Mouse (Mus musculus) embryonic facial prominence, embryonic 13.5 days (tissue): Measurements from ENCODE around the gene Tnnt3. TPM values are rescaled to one million over a fixed set of nuclear protein-coding genes. Genes with fewer than 3 reads are reported as not detected.
A peak's percentile ranks its signal among the peaks of the same experiment; 100 is the strongest.

Experiments
- ATAC-seq: fragments of 200-750 bp; cut with Nextera tagmentation; 2 replicates; pipeline ENCODE4 v1.8.0; 2017; ENCODE audit warnings: low read depth; ENCODE audit not compliant: insufficient number of reproducible peaks, insufficient read depth, low FRiP score, low TSS enrichment
- H3K27ac ChIP-seq: fragments of 300-500 bp; sonication (generic); 2 replicates; pipeline ENCODE4 v1.5.1; 2015; ENCODE audit warnings: moderate library complexity, mild to moderate bottlenecking, inconsistent platforms
- H3K27me3 ChIP-seq: fragments of 300-500 bp; sonication (generic); 2 replicates; pipeline ENCODE4 v1.6.1; 2015; ENCODE audit warnings: mild to moderate bottlenecking, inconsistent platforms
- H3K36me3 ChIP-seq: fragments of 300-500 bp; sonication (generic); 2 replicates; pipeline ENCODE4 v1.6.1; 2015; ENCODE audit warnings: mild to moderate bottlenecking, inconsistent platforms
- H3K4me1 ChIP-seq: fragments of 300-500 bp; sonication (generic); 2 replicates; pipeline ENCODE4 v1.6.1; 2015; ENCODE audit warnings: inconsistent platforms
- H3K4me2 ChIP-seq: fragments of 300-500 bp; sonication (generic); 2 replicates; pipeline ENCODE4 v1.6.1; 2015; ENCODE audit warnings: moderate library complexity, mild to moderate bottlenecking, inconsistent platforms
- H3K4me3 ChIP-seq: fragments of 300-500 bp; sonication (generic); 2 replicates; pipeline ENCODE4 v1.5.1; 2015; ENCODE audit warnings: mild to moderate bottlenecking, inconsistent platforms
- H3K9ac ChIP-seq: fragments of 300-500 bp; sonication (generic); 2 replicates; pipeline ENCODE4 v1.6.1; 2015; ENCODE audit warnings: mild to moderate bottlenecking, inconsistent platforms
- H3K9me3 ChIP-seq: fragments of 300-500 bp; sonication (generic); 2 replicates; pipeline ENCODE4 v1.6.1; 2016; ENCODE audit warnings: inconsistent platforms
- WGBS: fragments of 180-500 bp; shearing (Covaris S2); methylation state at CpG from one replicate; pipeline ENCODE4 v1.1.7; 2015; ENCODE audit warnings: mixed read lengths; 5-methylcytosine and 5-hydroxymethylcytosine counted together
- polyA plus RNA-seq: library from polyadenylated mRNA; unstranded; fragments of >200 nt; fragmentation: Nextera tagmentation; extraction: Ambion mirVana; gene quantifications from 2 replicates; pipeline ENCODE4 v1.2.1, GENCODE M21; 2015

Tnnt3 gene
- polyA plus RNA-seq, 1 experiment from 2014 or later = 5.8 TPM

DNA sequence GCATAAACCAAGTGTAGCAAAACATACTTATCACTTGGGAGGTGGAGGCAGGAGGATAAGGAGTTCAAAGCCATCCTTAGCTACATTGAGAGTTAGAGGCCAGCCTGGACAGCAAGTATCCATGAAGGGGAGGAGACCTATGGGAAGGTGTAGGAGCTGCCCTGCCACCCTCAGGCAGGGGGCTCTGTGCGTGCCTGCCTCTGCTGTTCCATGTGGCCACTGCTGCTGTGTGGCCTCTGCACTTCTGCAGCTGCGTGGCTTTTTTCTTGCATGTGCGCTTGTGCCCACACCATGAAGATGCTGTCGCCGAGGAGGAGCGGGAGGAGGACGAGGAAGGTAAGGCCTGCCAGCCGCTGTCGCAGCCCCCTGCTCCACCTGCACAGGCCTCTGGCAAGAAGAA, 8.8 kb downstream of the Tnnt3 start:
- Histone ChIP-seq H3K36me3 (no peaks in the 10 kb centered on the region), H3K4me1 (peaks cover 52% of the 10 kb centered on the region), H3K27me3 (no peaks in the 10 kb centered on the region), H3K9me3 (no peaks in the 10 kb centered on the region), H3K4me2 (no peak overlapping the region), H3K27ac (0 out of 2 replicates have a peak overlapping the region, but pooled peaks have one; percentile 99), H3K4me3 (no peak overlapping the region), H3K9ac (no peak overlapping the region)
- ATAC-seq = no peak
- 89% methylated on average over 9 of the region's 9 CpGs for WGBS

DNA sequence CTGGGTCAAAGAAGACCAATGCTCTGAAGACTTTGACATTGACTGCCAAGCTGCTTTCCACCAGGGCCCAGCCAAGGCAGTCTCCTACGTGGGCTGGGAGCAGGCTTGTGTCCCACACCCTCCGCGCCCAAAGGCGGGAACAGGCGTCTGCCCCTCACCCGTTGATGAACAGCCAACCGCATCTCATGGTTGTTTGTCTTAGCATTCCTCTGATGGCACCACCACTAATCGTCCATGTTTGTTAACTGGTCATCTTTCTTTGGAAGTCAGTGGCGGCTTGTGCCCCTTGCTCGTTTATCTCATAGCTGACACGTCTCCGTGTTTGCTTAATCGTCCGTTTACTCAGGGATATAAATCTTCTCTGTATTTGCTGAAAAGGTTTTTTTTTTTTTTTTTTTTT, 10.9 kb downstream of the Tnnt3 start:
- Histone ChIP-seq H3K27me3 (no peaks in the 10 kb centered on the region), H3K4me3 (no peak overlapping the region), H3K27ac (peak overlapping the region; percentile 99), H3K9me3 (no peaks in the 10 kb centered on the region), H3K9ac (no peak overlapping the region), H3K4me2 (peak overlapping the region; percentile 38), H3K4me1 (peaks cover 52% of the 10 kb centered on the region), H3K36me3 (no peaks in the 10 kb centered on the region)
- no peak for ATAC-seq
- 22% methylated on average over 14 of the region's 14 CpGs for WGBS

DNA sequence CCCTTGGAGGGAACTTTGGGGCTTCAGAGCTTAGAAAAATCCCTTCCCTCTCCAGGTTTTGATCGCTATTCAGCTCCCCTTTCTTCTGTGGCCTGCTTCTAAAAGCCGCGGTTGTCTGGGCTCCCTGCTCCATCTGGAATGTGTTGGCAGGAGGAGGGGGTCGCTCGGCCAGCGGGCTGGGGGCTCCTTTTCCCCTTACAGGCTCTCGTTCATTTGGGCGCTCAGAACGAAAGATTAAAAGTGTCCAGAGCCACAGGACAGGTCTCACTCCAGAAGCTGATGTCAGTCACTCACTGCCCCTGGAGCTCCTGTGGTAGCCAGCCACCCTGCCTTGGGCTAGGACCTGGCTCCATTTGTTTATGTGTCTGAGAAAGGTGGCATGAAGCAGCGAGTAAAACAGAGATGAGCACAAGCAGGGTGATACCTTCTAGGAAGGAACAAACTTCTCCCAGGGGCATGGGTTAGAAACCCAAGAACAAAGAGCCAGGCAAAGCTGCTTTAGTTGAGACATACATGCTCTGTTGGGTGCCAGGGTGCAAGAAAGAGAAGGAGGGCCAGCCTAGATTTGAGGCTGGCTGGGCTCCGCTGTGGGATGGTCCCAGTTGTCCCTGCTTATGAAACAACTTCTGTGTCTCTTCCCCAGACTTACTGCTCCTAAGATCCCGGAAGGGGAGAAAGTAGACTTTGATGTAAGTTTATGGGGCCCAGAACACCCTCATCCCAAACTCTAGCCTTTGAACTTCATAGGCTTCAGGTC, 11.6 kb downstream of the Tnnt3 start:
- no peak overlapping the region for H3K4me3 ChIP-seq
- H3K4me2 ChIP-seq = peak overlapping the region; percentile 20; the same call in 1 of the 2 replicates
- H3K9me3 ChIP-seq = no peaks in the 10 kb centered on the region
- peaks cover 59% of the 10 kb centered on the region for H3K4me1 ChIP-seq
- no peaks in the 10 kb centered on the region for H3K27me3 ChIP-seq
- no peaks in the 10 kb centered on the region for H3K36me3 ChIP-seq
- WGBS = 12% methylated on average over 12 of the region's 12 CpGs
- no peak for ATAC-seq
- H3K27ac ChIP-seq = peak overlapping the region; percentile 99
- H3K9ac ChIP-seq = peak overlapping the region; percentile 64

DNA sequence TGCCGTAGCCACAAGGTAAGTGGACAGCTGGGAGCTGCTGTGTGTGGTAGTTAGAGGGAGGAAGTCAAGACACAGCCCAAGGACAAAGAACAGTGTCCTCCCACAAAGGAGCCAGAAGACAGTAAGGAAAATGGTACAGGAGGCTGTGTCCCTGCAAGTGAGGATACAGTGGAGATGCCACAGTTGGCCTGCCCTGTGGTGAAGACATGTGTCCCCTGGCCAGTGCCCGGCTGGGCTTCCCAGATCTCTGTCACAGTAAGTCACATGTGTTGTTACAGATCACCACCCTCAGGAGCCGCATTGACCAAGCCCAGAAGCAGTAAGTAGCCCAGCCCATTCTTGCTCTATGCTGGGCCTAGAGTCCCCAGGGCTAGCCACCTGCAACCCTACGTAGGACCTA, 15.4 kb downstream of the Tnnt3 start:
- H3K27ac ChIP-seq = peak overlapping the region; percentile 98
- WGBS = 80% methylated on average over 4 of the region's 4 CpGs
- ATAC-seq = no peak
- no peak overlapping the region for H3K9ac ChIP-seq
- no peak overlapping the region for H3K4me2 ChIP-seq
- H3K27me3 ChIP-seq = no peaks in the 10 kb centered on the region
- no peaks in the 10 kb centered on the region for H3K36me3 ChIP-seq
- peaks cover 51% of the 10 kb centered on the region for H3K4me1 ChIP-seq
- H3K9me3 ChIP-seq = no peaks in the 10 kb centered on the region
- H3K4me3 ChIP-seq = no peak overlapping the region

DNA sequence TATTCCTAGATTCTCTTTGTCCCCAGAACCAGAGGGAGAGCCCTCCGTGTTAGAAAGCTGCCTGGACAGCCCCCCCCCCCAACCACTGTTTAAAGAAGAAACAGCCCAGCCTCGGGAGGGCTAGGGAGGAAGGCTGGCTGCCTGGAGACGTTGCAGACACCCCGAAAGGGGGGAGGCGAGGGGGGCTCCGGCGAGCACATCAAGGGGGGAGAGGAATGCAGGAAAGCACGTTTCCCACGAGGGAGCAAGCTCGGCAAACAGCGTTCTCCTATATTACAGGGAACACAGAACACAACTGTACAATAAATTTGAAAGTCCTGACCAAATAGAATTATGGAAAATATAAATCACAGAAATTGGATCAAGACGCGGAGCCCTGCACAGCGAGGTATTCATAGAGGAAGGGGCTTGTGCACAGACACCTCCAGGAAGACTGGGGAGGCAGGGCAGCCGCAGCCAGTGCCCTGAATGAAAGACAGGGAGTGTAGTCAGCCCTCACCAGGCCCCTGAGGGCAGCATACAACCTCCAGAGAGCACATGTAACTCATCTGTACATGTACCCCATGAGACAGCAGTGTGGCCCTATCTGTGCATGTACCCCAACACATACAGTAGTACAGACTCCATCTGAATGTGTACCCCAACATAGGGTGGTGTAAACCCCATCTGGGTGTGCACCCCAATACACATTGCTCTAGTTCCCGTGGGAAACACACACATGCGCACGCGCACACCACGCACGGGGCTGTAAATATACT, 17.8 kb downstream of the Tnnt3 start:
- Histone ChIP-seq H3K27me3 (no peaks in the 10 kb centered on the region), H3K4me2 (peak overlapping the region; percentile 40), H3K4me3 (no peak overlapping the region), H3K36me3 (no peaks in the 10 kb centered on the region), H3K9me3 (no peaks in the 10 kb centered on the region), H3K9ac (peak overlapping the region; percentile 64), H3K4me1 (peaks cover 36% of the 10 kb centered on the region), H3K27ac (peak overlapping the region; percentile 98)
- ATAC-seq = peak; percentile 79
- 27% methylated on average over 21 of the region's 21 CpGs for WGBS

DNA sequence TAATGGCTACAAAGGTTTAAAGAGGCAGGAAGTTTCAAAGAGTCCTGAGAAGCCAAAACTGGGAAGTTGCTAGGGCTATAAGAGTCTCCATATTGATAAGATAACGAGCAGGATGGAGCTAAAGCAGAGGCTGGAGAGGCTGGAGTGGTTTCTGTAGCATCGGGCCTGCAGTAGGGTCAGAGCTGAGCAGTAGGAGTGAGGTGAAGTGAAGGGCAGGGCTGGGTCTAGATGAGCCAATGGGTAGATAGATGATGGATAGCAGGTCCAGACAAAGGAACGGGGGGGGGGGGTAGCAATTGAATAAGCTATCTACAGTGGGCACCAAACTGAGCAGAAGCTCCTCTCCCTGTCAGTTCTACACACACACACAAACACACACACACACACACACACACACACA, 18.9 kb downstream of the Tnnt3 start:
- H3K9ac ChIP-seq = no peak overlapping the region
- WGBS = 82% methylated on average over 3 of the region's 3 CpGs
- H3K27ac ChIP-seq = peak overlapping the region; percentile 98
- H3K36me3 ChIP-seq = no peaks in the 10 kb centered on the region
- H3K4me1 ChIP-seq = peaks cover 39% of the 10 kb centered on the region
- H3K27me3 ChIP-seq = no peaks in the 10 kb centered on the region
- ATAC-seq = no peak
- H3K4me3 ChIP-seq = no peak overlapping the region
- no peaks in the 10 kb centered on the region for H3K9me3 ChIP-seq
- H3K4me2 ChIP-seq = no peak overlapping the region

DNA sequence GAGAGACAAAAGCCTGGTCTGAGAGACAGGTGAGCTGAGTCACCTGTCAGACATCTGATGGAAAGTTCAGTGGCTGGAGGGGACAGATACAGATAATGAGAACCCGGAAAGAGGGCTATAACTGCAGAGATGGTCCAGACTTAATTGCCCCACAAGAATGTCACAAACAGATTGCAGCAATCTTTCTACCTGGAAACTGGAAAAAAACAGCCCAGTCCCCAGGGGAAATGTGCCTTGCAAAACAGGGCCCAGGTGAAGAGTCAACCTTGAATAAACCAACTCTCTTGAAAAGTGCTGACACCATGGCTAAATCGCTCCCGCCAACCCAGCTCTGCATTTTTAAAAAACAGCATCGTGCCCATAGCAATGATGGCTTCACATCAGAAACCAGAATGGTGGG, 21.7 kb downstream of the Tnnt3 start:
- Histone ChIP-seq H3K4me2 (no peak overlapping the region), H3K4me3 (no peak overlapping the region), H3K36me3 (no peaks in the 10 kb centered on the region), H3K27ac (no peak overlapping the region), H3K9me3 (no peaks in the 10 kb centered on the region), H3K27me3 (no peaks in the 10 kb centered on the region), H3K4me1 (peaks cover 51% of the 10 kb centered on the region), H3K9ac (no peak overlapping the region)
- WGBS = 81% methylated on average over 4 of the region's 4 CpGs
- ATAC-seq = no peak

DNA sequence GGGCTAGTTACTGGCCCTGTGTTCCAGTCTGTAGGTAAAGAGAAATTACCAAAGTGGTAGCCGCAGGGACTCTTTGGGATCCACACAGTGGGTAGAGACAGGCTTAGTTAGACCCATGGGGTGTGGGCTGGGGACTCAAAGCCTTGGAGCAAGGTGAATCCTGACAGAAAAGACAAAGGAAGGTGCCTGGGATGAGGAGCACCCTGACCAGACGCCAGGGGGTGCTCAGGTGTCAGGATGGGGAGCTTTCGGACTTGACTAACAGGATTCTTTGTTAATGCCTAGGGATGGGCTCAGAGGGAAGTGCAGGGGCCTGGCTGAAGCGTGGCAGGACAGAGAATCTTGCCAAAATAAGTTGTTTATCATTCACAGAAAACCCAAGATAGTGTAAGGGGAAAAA, 23.7 kb downstream of the Tnnt3 start:
- no peak overlapping the region for H3K4me3 ChIP-seq
- no peak overlapping the region for H3K4me2 ChIP-seq
- no peaks in the 10 kb centered on the region for H3K27me3 ChIP-seq
- ATAC-seq = no peak
- H3K27ac ChIP-seq = peak overlapping the region; percentile 84
- H3K9me3 ChIP-seq = no peaks in the 10 kb centered on the region
- no peaks in the 10 kb centered on the region for H3K36me3 ChIP-seq
- H3K4me1 ChIP-seq = peaks cover 50% of the 10 kb centered on the region
- 29% methylated on average over 4 of the region's 4 CpGs for WGBS
- H3K9ac ChIP-seq = 0 out of 2 replicates have a peak overlapping the region, but pooled peaks have one; percentile 21

DNA sequence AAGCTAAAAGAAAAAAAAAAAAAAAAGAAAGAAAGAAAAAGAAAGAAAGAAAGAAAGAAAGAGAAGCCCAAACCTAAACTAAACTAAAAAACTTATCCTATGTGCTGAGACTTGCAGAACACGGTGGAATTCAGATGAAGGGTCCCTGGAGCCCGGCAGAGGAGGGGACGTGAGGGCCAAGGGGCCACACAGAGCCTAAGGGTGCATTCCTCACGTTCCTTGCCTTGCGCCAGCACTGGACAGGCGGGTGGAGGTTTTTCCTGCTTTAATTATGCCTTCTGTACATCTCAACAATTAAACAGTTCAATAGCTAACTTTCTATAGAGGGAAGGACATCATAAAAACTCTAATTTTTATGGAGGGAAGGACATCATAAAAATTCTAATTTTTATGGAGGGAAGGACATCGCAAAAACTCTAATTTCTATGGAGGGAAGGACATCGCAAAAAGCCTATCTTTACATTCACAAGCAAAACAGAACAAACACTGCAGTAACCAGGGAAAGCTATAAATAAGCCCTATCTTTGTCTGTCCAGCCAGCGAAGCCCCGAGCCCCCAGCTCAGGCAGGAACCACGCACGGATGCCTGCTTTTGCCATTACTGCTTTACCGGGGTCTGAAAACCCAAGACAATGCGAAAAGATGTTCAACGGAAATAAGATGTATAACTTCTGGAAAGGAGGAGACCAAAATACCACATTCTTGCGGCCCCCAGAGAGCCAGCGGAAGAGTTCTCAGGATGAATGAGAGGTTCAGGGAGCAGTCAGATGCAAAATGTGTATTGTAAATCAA, 24.8 kb downstream of the Tnnt3 start:
- no peaks in the 10 kb centered on the region for H3K27me3 ChIP-seq
- H3K4me1 ChIP-seq = peaks cover 58% of the 10 kb centered on the region
- no peak overlapping the region for H3K4me3 ChIP-seq
- no peak overlapping the region for H3K4me2 ChIP-seq
- no peaks in the 10 kb centered on the region for H3K36me3 ChIP-seq
- WGBS = 27% methylated on average over 17 of the region's 17 CpGs
- H3K27ac ChIP-seq = peak overlapping the region; percentile 84
- no peak for ATAC-seq
- peak overlapping the region; percentile 58; the same call in 1 of the 2 replicates for H3K9ac ChIP-seq
- H3K9me3 ChIP-seq = no peaks in the 10 kb centered on the region

DNA sequence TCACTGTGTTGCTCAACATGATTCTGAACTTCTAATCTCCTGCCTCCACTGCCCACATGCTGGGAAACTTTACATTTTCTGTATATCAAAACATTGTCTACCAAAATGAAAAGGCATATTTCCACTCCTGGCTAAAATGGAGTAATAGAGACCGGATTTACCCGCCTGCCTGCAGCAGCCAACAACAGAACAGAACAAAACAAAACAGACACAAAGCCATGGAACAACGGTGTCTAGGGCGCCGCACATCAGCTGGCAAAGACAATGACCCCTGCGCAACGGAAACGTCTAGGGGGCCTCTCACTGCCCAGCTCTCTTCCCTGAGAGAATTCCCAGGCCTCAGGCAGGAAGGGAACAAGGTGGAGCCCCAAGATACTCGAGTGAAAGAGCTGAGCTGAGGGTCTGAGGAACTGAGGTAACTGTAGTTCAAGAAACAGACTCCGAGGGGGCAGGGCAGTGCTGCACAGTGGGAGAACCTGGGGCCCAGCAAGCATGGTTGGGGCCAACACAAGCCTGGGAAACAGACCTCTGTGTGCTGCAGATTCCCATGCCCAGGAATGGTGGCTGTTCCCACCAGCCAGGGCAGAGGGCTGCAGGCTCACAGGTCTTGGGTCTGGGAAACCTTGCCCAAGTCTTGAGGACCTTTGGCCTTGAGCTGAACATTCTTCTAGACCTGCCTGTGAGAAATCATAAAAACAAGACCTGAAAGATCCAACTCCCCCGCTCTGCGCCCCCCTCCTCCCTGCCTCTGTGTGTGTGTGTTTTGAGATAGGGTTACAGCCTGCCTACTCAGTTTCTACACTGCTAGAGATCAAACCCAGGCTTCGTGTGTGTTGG, 26.9 kb downstream of the Tnnt3 start:
- Histone ChIP-seq H3K4me1 (peaks cover 63% of the 10 kb centered on the region), H3K27ac (peak overlapping the region; percentile 95), H3K4me3 (no peak overlapping the region), H3K36me3 (no peaks in the 10 kb centered on the region), H3K27me3 (no peaks in the 10 kb centered on the region), H3K9ac (peak overlapping the region; percentile 28; the same call in 1 of the 2 replicates), H3K9me3 (no peaks in the 10 kb centered on the region), H3K4me2 (no peak overlapping the region; the same call in 1 of the 2 replicates)
- WGBS = 27% methylated on average over 13 of the region's 13 CpGs
- no peak for ATAC-seq

DNA sequence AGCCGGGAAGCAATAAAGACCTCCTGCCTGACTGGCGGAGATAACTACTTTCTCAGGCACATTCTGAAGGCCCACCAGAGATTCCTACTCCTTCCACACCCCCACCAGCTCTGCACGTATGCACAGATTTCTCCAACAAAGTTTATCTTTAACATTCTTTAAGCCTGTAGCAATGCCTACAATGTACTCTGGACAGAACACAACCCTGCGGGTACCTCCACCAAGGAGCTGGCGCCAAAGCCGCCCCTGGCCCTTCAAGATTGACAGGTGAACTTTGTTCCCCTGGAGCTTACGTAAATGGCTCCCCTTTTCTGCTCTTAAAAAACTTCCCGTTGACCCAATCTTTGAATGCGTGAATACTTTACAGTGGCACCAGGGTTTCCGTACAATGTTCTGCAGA, 30.7 kb downstream of the Tnnt3 start:
- Histone ChIP-seq H3K27me3 (no peaks in the 10 kb centered on the region), H3K9ac (no peak overlapping the region), H3K4me3 (no peak overlapping the region), H3K27ac (peak overlapping the region; percentile 51; the same call in 1 of the 2 replicates), H3K4me2 (no peak overlapping the region), H3K9me3 (no peaks in the 10 kb centered on the region), H3K36me3 (no peaks in the 10 kb centered on the region), H3K4me1 (peaks cover 70% of the 10 kb centered on the region)
- WGBS = 67% methylated on average over 10 of the region's 10 CpGs
- ATAC-seq = no peak
